Mouse (Mus musculus) stomach, postnatal 0 days (tissue): ENCODE results near the gene Car9.

Experiments used
- CTCF ChIP-seq: IDR thresholded peaks from 2 replicates; pipeline ENCODE4 v1.5.1; 2016; ENCODE audit warnings: antibody characterized with exemption, low read depth, mild to moderate bottlenecking, moderate library complexity
- EP300 ChIP-seq: optimal IDR thresholded peaks from 2 replicates; pipeline ENCODE3; 2016; ENCODE audit warnings: antibody characterized with exemption

- no peak for TF ChIP-seq CTCF
- no peak for TF ChIP-seq EP300
Measured at GRCm38 (mm10) chr4:43457124-43457523, 49.6 kb upstream of the Car9 start.
